Mouse (Mus musculus) gastrocnemius, postnatal 4 days (tissue): ENCODE results near the gene Stxbp1. TPM values are rescaled to one million over a fixed set of nuclear protein-coding genes. Genes with fewer than 3 reads are reported as not detected.
A peak's percentile ranks its signal among the peaks of the same experiment; 100 is the strongest.

Experiments
- DNase-seq, 2 experiments: peaks; one replicate each; pipeline ENCODE4 v3.0.0; 2021 to 2022; ENCODE audit warnings: low spot score in 2 of 2, mixed read lengths in 2 of 2
- total RNA-seq, 2 experiments: library from RNA; stranded (reverse); gene quantifications; 2 replicates each; pipeline ENCODE4 v1.2.3; 2021

Gene Stxbp1
- total RNA-seq, 2 experiments from 2014 or later = 16.3 to 16.9 TPM

DNA sequence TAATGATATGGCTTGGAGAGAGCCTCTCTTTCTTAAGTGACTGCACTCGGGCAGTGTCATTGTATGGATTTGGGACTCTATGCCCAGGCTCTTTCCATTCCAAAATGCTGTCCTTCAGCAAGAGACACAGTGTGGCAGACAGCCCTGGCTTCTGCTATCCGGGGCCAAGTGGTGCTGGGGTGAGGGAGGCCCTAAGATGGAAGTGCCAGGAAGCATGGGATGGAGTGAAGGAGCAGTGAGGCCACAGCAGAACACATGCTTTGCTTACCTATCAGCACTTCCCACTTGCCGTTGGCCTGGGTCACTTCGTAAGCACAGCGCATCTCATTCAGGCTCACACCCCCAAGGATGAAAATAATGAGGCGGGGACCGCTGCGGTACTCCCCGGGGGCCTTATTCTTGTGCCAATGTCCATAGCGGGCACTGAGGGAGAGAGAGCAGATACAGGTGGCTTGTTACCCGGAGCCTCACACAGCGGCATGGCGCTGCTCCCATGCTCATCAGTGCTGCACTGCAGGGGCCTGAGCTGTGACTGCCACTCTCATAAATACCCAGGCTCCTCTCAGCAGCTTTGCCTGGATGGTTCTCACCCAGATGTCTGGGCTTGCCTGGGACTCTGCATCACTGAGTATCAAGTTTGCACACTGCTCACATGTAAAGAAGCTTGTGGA, 51.2 kb downstream of the Stxbp1 start:
- DNase-seq = no peak

- DNase-seq = peak in 1 of 2 experiments; percentile 65
These were observed 55.7 kb downstream of the Stxbp1 start for GRCm38 (mm10) chr2:32791297-32791696.

DNA sequence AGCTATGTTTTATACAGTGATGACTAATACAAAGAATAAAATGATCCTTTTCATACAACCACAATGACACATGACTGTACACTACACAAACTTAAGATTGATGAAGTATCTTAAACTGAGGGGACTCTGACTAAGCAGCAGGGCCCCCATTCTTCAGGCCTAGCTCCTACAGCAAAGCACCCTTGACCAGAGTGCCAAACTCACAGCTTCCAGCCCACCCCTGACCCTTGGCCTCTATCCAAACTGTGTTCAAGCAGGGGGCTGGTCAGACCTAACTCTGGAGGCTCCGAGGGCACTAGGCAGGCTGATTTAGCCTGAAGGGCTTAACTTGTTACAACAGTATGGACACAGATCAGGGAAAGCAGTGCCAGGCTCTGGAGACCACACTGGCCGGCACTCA, 58.5 kb downstream of the Stxbp1 start:
- no peak for DNase-seq

GRCm38 (mm10) chr2:32787176-32787575, 59.9 kb downstream of the Stxbp1 start:
- no peak for DNase-seq

DNA sequence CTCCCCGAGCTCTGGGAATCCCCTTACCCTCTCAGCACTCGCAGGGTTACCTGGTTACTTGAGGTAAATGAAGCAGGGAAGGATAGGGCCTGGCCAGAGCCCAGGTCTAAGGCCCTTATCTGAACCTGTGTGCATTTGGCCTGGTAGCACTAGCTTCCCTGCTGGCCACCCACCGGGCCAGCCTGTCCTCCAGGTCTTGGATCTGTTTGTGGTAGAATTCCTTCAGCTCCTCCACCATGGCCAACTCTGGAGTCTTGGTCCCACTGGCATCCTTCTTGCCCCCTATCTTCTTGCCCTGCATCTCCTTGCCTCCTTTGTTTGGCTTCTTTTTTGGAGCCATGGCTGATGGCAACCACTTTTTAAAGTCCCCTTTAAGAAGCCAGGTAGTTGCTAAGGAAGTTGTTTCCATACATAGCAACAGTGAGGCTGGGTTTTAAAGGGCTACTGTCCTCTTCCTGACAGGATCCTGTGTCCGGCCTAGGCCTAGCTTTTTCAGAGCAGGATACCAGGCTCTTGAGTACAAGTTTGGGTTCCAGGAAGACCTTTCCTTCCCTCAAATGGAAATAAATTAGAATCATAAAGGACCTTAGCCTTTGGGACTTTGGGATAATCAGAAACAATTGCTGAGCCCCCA, 62.9 kb downstream of the Stxbp1 start, which contains the start of gene Cfap157:
Gene Cfap157, minus strand, starts transcription at position 381 of the 634 bp plus-strand sequence.
- no peak for DNase-seq

- DNase-seq = no peak
These were observed 65.3 kb downstream of the Stxbp1 start for GRCm38 (mm10) chr2:32781710-32782109.

- no peak for DNase-seq
These were observed 67.3 kb downstream of the Stxbp1 start for GRCm38 (mm10) chr2:32779714-32780113.

DNA sequence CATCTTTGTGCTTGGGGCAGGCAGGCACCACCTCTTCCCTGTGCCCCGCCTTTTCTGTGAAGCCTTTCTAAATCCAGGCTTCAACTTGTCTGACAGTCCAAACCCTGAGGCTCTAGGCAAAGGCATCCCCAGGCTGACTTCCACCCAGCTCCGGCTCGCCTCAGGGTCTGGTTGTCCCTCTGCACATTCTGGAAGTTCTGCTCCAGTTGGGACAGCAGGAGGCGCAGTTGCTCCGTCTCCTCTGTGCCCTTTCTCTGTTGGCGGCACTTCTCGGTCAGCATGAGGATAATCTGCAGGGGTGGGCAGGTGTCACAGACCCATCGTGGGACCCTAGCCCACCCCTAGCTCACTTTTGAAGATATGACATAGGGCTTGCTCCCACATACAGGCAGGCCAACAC, 67.9 kb downstream of the Stxbp1 start:
- peak; percentile 59 to 70 for DNase-seq

GRCm38 (mm10) chr2:32778081-32778480, 69.0 kb downstream of the Stxbp1 start:
- no peak for DNase-seq

DNA sequence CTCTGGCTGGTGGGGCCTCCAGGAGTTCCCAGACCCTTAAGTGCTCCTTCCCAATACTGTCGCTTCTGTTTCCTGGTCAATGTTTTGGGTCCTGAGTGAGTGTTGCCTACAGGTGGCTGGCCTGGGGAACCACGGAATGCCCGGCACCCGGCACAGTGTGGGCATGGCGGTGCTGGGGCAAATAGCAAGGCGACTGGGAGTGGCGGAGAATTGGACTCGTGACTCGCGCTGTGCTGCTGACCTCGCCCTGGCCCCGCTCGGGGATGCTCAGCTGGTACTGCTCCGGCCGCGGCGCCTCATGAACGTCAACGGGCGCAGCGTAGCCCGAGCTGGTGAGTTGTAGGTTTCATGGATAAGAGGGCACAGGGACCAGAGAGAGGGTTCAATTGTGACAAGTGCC, 70.9 kb downstream of the Stxbp1 start:
- DNase-seq = no peak

DNA sequence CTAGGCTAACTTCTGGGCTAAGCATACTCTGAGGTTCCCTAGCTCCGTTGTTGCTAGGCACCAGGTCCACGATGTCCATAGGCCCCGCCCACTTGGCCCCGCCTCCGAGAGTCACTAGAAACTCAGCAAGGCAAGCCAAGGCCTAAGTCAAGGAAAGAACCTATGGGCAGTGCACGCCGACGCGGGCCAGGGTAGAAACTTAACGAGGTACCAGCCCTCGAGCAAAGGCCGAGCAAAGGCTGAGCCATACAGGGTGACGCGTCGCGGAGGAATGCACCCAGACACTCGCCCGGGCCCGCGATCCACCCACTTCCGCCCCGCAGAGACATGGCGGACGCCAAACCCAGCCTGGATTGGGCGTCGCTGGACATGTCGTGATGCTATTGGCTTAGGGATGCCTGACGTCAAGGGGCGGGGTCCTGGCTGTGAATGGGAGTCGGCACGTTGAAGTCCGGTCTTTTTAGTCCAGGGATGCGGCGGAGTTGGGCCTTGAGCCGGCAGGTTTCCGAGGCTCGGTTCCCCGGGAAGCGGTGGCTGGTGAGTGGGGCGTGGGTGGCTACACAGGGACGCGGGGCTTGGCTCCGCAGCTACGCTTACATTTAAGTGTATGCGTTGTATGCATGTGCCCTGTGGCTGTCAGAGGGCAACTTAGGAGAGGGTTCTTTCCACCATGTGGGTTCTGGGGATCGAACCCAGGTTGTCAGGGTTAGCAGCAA, 71.5 kb downstream of the Stxbp1 start, which contains the start of the genes Ttc16 and Ptrh1:
Gene Ttc16, minus strand, starts transcription at position 275 of the 716 bp plus-strand sequence.
Gene Ptrh1, plus strand, starts transcription at position 428 of the 716 bp plus-strand sequence.
- peak; percentile 94 to 97 for DNase-seq

DNA sequence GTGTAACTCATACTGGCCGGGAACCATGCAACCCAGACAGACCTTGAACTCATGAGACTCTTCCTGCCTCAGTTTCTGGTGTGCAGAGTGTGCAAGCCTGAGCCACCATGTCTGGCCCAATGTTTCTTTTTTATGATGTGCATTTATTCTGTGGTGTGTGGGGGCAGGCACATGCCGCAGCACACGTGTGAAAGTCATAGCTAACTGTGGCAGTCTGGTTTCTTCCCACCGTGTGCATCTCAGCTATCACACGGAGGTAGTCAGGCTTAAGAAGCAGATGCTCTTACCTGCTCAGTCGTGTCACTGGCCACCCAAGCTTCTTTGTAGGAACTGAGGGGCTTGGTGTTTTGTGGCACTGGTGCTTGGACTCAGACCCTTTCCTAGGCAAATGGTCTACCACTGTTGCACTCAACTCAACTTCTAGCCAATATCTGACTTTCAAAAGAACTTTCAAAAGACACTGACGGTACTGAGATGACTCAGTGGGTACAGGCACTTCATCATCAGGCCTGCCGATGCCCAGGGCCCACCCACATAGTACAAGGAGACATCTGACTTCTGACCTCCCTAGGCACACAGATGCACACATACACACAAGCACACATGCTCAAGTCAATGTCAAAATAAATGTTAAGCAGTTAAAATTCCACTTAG, 74.3 kb downstream of the Stxbp1 start:
- DNase-seq = no peak

GRCm38 (mm10) chr2:32771886-32772285, 75.2 kb downstream of the Stxbp1 start:
- DNase-seq = no peak

- DNase-seq = no peak
These were observed 77.5 kb downstream of the Stxbp1 start for GRCm38 (mm10) chr2:32769327-32770085.

- DNase-seq = no peak
These were observed 78.3 kb downstream of the Stxbp1 start for GRCm38 (mm10) chr2:32768661-32769285.

- no peak for DNase-seq
These were observed 79.8 kb downstream of the Stxbp1 start for GRCm38 (mm10) chr2:32767241-32767640.

DNA sequence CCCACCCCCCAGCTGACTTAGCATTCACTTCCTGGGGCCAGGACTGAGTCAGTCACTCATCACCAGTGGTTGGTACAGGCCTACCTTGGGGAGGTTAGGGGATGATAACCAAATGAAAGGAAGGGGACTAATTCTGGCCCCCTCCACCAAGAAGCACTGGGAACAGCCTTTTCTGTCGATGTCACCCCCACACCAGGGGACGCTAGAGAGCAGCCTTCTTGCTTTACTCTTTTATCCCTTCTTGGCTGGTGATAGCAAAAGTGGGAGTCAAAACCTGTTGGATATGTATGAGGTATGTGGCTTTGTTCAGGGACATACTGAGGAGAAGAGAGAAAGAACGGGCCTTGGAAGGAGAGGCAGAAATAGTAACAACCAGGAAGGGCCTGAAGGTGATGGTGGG, 83.7 kb downstream of the Stxbp1 start:
- no peak for DNase-seq

DNA sequence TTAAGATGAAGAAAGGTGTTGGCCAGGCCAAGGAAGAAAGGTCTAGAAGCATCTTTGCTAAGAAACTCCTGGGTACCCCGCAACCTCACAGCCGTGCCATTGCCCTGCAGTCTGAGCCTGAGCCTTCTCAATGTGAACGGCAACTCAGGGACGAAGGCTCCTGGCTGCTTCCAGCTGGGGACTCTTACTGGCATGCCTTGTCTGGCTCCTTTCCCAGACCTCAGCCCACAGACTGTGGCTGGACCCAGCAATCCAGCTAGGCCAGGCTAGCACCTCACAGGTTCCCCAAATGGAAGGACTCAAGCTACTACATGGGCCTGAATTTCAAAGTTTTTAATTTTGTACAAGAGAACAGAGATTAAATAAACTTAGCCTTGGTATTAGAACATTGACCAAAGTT, 85.2 kb downstream of the Stxbp1 start:
- DNase-seq = no peak

GRCm38 (mm10) chr2:32761361-32761760, 85.7 kb downstream of the Stxbp1 start:
- DNase-seq = no peak

- no peak for DNase-seq
These were observed 88.0 kb downstream of the Stxbp1 start for GRCm38 (mm10) chr2:32759001-32759400.
